Mouse (Mus musculus) hindbrain, embryonic 15.5 days (tissue): ENCODE data around the gene Nos1ap. TPM values are rescaled to one million over a fixed set of nuclear protein-coding genes. Genes with fewer than 3 reads are reported as not detected.

Experiments used
- ATAC-seq: fragments of 200-750 bp; cut with Nextera tagmentation; 2 replicates; pipeline ENCODE4 v1.8.0; 2017; ENCODE audit warnings: low read depth, moderate number of reproducible peaks, moderate TSS enrichment; ENCODE audit not compliant: low FRiP score
- H3K27ac ChIP-seq: fragments of 300-500 bp; sonication (generic); replicated peaks from 2 replicates; pipeline ENCODE4 v1.5.1; 2015; ENCODE audit warnings: mild to moderate bottlenecking, inconsistent platforms
- H3K27me3 ChIP-seq: fragments of 300-500 bp; sonication (generic); 2 replicates; pipeline ENCODE4 v1.6.1; 2015; ENCODE audit warnings: control low read depth, inconsistent platforms
- H3K36me3 ChIP-seq: fragments of 300-500 bp; sonication (generic); 2 replicates; pipeline ENCODE4 v1.6.1; 2015; ENCODE audit warnings: control low read depth, inconsistent platforms
- H3K4me1 ChIP-seq: fragments of 300-500 bp; sonication (generic); replicated peaks from 2 replicates; pipeline ENCODE4 v1.6.1; 2015; ENCODE audit warnings: control low read depth, inconsistent platforms
- H3K4me2 ChIP-seq: fragments of 300-500 bp; sonication (generic); 2 replicates; pipeline ENCODE4 v1.6.1; 2015; ENCODE audit warnings: moderate library complexity, mild to moderate bottlenecking, inconsistent platforms
- H3K4me3 ChIP-seq: fragments of 300-500 bp; sonication (generic); 2 replicates; pipeline ENCODE4 v1.5.1; 2015; ENCODE audit warnings: mild to moderate bottlenecking, inconsistent platforms
- H3K9ac ChIP-seq: fragments of 300-500 bp; sonication (generic); 2 replicates; pipeline ENCODE4 v1.6.1; 2015; ENCODE audit warnings: inconsistent platforms
- H3K9me3 ChIP-seq: fragments of 300-500 bp; sonication (generic); 2 replicates; pipeline ENCODE4 v1.6.1; 2016; ENCODE audit warnings: control low read depth, inconsistent platforms
- WGBS: fragments of 180-500 bp; shearing (Covaris S2); methylation state at CpG from one replicate; pipeline ENCODE4 v1.1.7; 2015; 5-methylcytosine and 5-hydroxymethylcytosine counted together
- polyA plus RNA-seq: library from polyadenylated mRNA; unstranded; fragments of >200 nt; fragmentation: Nextera tagmentation; extraction: Ambion mirVana; gene quantifications from 2 replicates; pipeline ENCODE4 v1.2.1, GENCODE M21; 2015

Gene Nos1ap
- polyA plus RNA-seq, 1 experiment from 2014 or later, result 21.3 TPM

- Histone ChIP-seq H3K9ac (no peak overlapping the region), H3K36me3 (no peaks in the 10 kb centered on the region), H3K27ac (no peak overlapping the region), H3K27me3 (no peaks in the 10 kb centered on the region), H3K4me2 (no peak overlapping the region), H3K4me1 (no peaks in the 10 kb centered on the region), H3K9me3 (no peaks in the 10 kb centered on the region), H3K4me3 (no peak overlapping the region)
- WGBS, result 26% methylated on average over 6 of the region's 6 CpGs
- no peak for ATAC-seq
Observed at GRCm38 (mm10) chr1:170416206-170416605, 173.5 kb downstream of the Nos1ap start.

GRCm38 (mm10) chr1:170415395-170415794 lies 174.3 kb downstream of the Nos1ap start:
- Histone ChIP-seq H3K4me2 (no peak overlapping the region), H3K4me1 (no peaks in the 10 kb centered on the region), H3K27me3 (no peaks in the 10 kb centered on the region), H3K36me3 (no peaks in the 10 kb centered on the region), H3K9me3 (no peaks in the 10 kb centered on the region), H3K9ac (no peak overlapping the region), H3K27ac (no peak overlapping the region), H3K4me3 (no peak overlapping the region)
- ATAC-seq, result no peak
- WGBS, result 26% methylated on average over 3 of the region's 3 CpGs

DNA sequence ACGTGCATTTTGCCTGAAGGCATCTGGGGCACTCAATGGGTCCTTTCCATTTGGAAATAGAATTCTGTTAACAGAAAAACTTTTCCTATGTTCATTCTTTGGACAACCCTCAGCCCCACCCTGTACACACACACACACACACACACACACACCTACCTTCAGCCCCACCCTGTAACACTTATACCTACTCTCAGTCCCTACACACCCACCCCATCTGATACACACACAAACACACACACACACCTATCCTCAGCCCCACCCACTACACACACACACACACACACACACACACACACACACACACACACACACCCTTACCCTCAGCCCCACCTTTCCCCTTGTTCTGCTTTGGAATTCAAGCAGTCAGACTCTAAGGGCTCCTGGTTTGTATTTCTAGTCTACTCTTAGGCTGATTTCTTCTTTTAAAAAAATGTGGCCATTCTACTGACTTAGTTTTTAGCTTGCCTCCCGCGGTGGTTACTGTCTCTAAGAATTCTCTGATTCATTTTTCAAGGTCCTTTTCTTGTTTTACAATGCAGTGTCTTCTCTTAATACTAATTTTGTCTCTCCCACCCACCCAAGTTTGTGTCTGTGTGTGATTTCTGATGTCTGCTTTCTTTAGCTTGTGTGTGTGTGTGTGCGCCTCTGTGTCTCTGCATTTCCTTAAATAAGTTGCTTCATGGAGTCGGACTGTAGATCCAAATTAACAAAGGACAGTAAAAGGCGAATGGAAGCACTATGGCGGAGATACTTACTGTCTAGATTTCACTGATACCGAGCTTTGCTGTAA lies 179.1 kb downstream of the Nos1ap start:
- Histone ChIP-seq H3K36me3 (no peaks in the 10 kb centered on the region), H3K27me3 (no peaks in the 10 kb centered on the region), H3K4me3 (no peak overlapping the region), H3K4me2 (no peak overlapping the region), H3K27ac (no peak overlapping the region), H3K9me3 (no peaks in the 10 kb centered on the region), H3K9ac (no peak overlapping the region), H3K4me1 (peaks cover 6% of the 10 kb centered on the region)
- ATAC-seq, result no peak
- 87% methylated on average over 8 of the region's 8 CpGs for WGBS

DNA sequence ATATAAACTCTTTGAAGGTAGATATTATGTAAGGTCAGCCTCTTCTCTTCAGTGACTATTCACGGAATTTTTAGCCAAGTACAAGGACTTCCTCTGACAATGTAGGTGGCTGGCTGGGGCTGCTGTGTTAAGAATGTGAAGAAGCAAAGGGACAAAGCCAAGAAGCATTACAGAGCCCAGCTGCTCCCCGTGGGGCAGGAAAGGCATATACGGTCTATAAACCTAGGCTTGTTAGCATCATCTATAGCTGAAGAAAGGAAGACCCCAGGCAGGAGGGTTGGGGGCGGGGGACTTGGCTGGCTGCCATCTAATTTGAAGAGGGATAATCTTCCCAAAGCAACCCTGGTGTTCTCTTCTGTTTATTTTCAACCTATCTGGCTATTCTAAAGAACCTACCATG lies 180.6 kb downstream of the Nos1ap start:
- H3K4me3 ChIP-seq, result no peak overlapping the region
- H3K27me3 ChIP-seq, result no peaks in the 10 kb centered on the region
- 27% methylated on average over 4 of the region's 4 CpGs for WGBS
- no peak overlapping the region for H3K4me2 ChIP-seq
- no peaks in the 10 kb centered on the region for H3K36me3 ChIP-seq
- no peak for ATAC-seq
- H3K4me1 ChIP-seq, result peaks cover 6% of the 10 kb centered on the region
- H3K9ac ChIP-seq, result no peak overlapping the region
- no peaks in the 10 kb centered on the region for H3K9me3 ChIP-seq
- no peak overlapping the region for H3K27ac ChIP-seq

- no peak for ATAC-seq
- H3K4me1 ChIP-seq, result peaks cover 6% of the 10 kb centered on the region
- H3K4me2 ChIP-seq, result no peak overlapping the region
- H3K9ac ChIP-seq, result no peak overlapping the region
- WGBS, result 72% methylated on average over 8 of the region's 8 CpGs
- no peaks in the 10 kb centered on the region for H3K36me3 ChIP-seq
- no peaks in the 10 kb centered on the region for H3K9me3 ChIP-seq
- H3K27me3 ChIP-seq, result no peaks in the 10 kb centered on the region
- no peak overlapping the region for H3K4me3 ChIP-seq
- H3K27ac ChIP-seq, result no peak overlapping the region
Observed at GRCm38 (mm10) chr1:170406921-170407320, 182.7 kb downstream of the Nos1ap start.

DNA sequence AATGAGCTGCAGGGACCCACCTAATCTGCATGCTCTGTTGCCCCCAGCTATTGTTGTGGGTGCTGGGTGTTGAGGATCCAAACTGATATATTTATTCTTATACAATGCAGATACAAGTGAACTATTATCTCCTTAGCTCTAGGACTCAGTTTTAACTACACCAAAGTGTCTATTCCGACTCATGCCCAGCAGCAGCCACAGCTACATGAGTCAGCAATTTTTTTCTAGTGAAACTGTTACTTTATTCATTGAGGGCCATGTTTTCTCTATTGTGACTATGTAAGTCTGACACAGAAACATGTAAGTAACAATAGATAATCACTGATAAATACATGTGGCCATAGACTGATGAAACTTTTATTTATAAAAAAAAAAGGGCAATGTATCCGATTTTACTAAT lies 184.5 kb downstream of the Nos1ap start:
- Histone ChIP-seq H3K4me1 (peaks cover 6% of the 10 kb centered on the region), H3K9ac (no peak overlapping the region), H3K27me3 (no peaks in the 10 kb centered on the region), H3K4me3 (no peak overlapping the region), H3K9me3 (no peaks in the 10 kb centered on the region), H3K4me2 (no peak overlapping the region), H3K27ac (no peak overlapping the region), H3K36me3 (no peaks in the 10 kb centered on the region)
- 83% methylated on average over 2 of the region's 2 CpGs for WGBS
- no peak for ATAC-seq

DNA sequence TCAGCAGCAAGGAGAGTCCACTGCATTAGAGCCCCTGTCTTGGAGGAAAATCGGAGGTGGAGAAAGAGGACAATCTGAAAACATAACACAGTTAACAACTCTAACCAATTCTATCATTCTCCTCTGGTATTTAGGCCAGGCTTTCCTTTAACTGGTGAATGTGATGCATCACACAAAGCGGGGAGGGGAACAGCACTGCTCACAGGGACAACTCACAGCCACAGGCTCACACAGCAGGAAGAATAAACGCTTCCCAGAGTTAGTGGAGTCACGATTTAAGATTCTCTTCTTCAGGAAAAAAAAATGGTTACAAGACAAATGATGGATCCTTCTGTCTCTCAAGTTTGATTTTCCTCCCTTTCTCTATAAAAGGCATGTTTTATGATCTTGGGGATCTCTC lies 187.0 kb downstream of the Nos1ap start:
- ATAC-seq, result no peak
- Histone ChIP-seq H3K4me3 (no peak overlapping the region), H3K27me3 (no peaks in the 10 kb centered on the region), H3K9ac (no peak overlapping the region), H3K4me1 (no peaks in the 10 kb centered on the region), H3K36me3 (no peaks in the 10 kb centered on the region), H3K4me2 (no peak overlapping the region), H3K9me3 (no peaks in the 10 kb centered on the region), H3K27ac (no peak overlapping the region)
- 55% methylated on average over 4 of the region's 4 CpGs for WGBS

- no peaks in the 10 kb centered on the region for H3K36me3 ChIP-seq
- no peaks in the 10 kb centered on the region for H3K4me1 ChIP-seq
- ATAC-seq, result no peak
- no peak overlapping the region for H3K9ac ChIP-seq
- 94% methylated on average over 4 of the region's 4 CpGs for WGBS
- no peaks in the 10 kb centered on the region for H3K9me3 ChIP-seq
- no peak overlapping the region for H3K27ac ChIP-seq
- H3K4me2 ChIP-seq, result no peak overlapping the region
- H3K4me3 ChIP-seq, result no peak overlapping the region
- no peaks in the 10 kb centered on the region for H3K27me3 ChIP-seq
Observed at GRCm38 (mm10) chr1:170398866-170399265, 190.8 kb downstream of the Nos1ap start.

- WGBS, result 86% methylated on average over 2 of the region's 2 CpGs
Observed at GRCm38 (mm10) chr1:170395101-170395500, 194.6 kb downstream of the Nos1ap start.

DNA sequence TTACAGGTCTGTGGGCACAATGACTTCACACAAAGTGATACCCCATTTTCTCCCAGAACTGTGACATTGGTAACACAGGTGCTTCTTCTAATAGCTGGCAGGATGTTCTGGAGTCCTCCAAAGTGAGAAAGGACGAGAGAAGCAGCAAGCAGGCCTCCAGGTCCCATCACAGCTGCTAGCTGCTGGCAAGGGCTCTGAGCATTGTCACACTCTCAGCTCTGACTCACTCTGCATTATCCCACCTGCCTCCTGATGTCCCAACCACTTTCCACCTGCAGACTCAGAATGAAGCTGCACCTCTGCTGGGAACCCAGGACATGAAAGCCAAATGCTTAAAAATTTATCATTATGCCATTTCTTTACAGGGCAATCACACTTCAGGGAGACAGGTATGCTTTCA lies 195.0 kb downstream of the Nos1ap start:
- H3K4me3 ChIP-seq, result no peak overlapping the region
- 47% methylated on average over 1 of the region's 1 CpGs for WGBS
- H3K27ac ChIP-seq, result no peak overlapping the region
- no peak overlapping the region for H3K9ac ChIP-seq
- no peaks in the 10 kb centered on the region for H3K4me1 ChIP-seq
- H3K9me3 ChIP-seq, result no peaks in the 10 kb centered on the region
- H3K36me3 ChIP-seq, result no peaks in the 10 kb centered on the region
- ATAC-seq, result no peak
- H3K27me3 ChIP-seq, result no peaks in the 10 kb centered on the region
- no peak overlapping the region for H3K4me2 ChIP-seq

More at GRCm38 (mm10) chr1:170395101-170395500, 194.6 kb downstream of the Nos1ap start:
- Histone ChIP-seq H3K9me3 (no peaks in the 10 kb centered on the region), H3K36me3 (no peaks in the 10 kb centered on the region), H3K27ac (no peak overlapping the region), H3K4me2 (no peak overlapping the region), H3K27me3 (no peaks in the 10 kb centered on the region), H3K4me1 (no peaks in the 10 kb centered on the region), H3K9ac (no peak overlapping the region), H3K4me3 (no peak overlapping the region)
- ATAC-seq, result no peak

DNA sequence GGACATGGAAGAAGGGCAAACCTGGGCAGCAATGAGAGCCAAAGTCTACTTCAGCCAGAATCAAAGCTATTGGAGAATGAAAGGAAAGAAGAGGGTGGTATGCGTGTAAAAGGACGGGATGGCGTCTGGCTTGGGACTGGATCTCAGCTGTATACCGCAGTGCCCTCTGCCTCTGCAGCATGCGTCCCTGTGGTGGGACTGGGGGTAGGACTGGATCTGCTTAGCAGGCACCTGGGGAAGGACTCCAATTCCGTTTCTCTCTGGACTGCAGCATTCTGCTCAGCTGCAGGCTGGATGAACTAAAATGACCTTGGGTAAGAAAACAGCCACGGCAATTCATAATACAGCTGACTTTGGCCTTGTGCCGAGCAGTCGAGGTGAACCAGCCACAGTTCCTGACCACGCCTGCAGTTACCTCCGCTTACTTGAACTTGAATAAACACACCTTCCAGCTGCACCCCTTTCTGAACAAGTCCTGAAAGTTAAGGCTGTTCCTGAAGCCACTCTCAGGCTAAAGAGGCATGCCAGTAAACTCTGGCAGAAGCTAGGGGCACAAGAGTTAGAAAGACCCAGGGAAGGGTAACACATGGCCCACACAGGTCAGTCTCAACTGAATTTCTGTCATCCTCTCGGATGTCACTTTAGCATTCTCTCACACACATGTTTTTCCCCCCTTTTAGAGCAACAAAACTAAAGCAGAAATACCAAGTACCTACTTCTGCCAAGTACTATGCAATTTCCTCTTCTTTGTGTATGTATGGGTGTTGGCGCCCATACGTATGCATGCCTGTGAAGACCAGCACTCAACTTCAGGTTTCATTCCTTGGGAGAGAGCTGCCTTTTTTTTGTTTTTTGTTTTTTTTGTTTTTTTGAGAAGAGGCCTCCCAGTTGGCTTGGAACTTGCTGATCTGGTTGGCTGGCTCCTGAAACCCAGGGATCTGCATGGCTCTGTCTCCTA lies 196.6 kb downstream of the Nos1ap start:
- Histone ChIP-seq H3K27me3 (no peaks in the 10 kb centered on the region), H3K4me1 (no peaks in the 10 kb centered on the region), H3K9ac (no peak overlapping the region), H3K4me2 (no peak overlapping the region), H3K27ac (no peak overlapping the region), H3K9me3 (no peaks in the 10 kb centered on the region), H3K36me3 (no peaks in the 10 kb centered on the region), H3K4me3 (no peak overlapping the region)
- 85% methylated on average over 14 of the region's 14 CpGs for WGBS
- ATAC-seq, result no peak
